Mouse (Mus musculus) limb, embryonic 13.5 days (tissue): ENCODE measurements around the gene Fig4. TPM values are rescaled to one million over a fixed set of nuclear protein-coding genes. Genes with fewer than 3 reads are reported as not detected.

Source experiments
- ATAC-seq: fragments of 200-750 bp; cut with Nextera tagmentation; 2 replicates; pipeline ENCODE4 v1.8.0; 2017; ENCODE audit warnings: low read depth, moderate number of reproducible peaks, moderate TSS enrichment; ENCODE audit not compliant: low FRiP score
- H3K27ac ChIP-seq: fragments of 300-500 bp; sonication (generic); 2 replicates; pipeline ENCODE4 v1.5.1; 2015; ENCODE audit warnings: inconsistent platforms, mild to moderate bottlenecking, moderate library complexity
- H3K27me3 ChIP-seq: fragments of 300-500 bp; sonication (generic); 2 replicates; pipeline ENCODE4 v1.6.1; 2015; ENCODE audit warnings: mild to moderate bottlenecking, inconsistent platforms
- H3K36me3 ChIP-seq: fragments of 300-500 bp; sonication (generic); 2 replicates; pipeline ENCODE4 v1.6.1; 2015; ENCODE audit warnings: inconsistent platforms, mild to moderate bottlenecking, moderate library complexity
- H3K4me1 ChIP-seq: fragments of 300-500 bp; sonication (generic); 2 replicates; pipeline ENCODE4 v1.6.1; 2015; ENCODE audit warnings: inconsistent platforms
- H3K4me2 ChIP-seq: fragments of 300-500 bp; sonication (generic); replicated peaks from 2 replicates; pipeline ENCODE4 v1.6.1; 2015; ENCODE audit warnings: inconsistent platforms, mild to moderate bottlenecking, moderate library complexity
- H3K4me3 ChIP-seq: fragments of 300-500 bp; sonication (generic); 2 replicates; pipeline ENCODE4 v1.5.1; 2015; ENCODE audit warnings: moderate library complexity, mild to moderate bottlenecking, inconsistent platforms
- H3K9ac ChIP-seq: fragments of 300-500 bp; sonication (generic); 2 replicates; pipeline ENCODE4 v1.6.1; 2015; ENCODE audit warnings: mild to moderate bottlenecking, inconsistent platforms
- H3K9me3 ChIP-seq: fragments of 300-500 bp; sonication (generic); 2 replicates; pipeline ENCODE4 v1.6.1; 2016; ENCODE audit warnings: inconsistent platforms
- WGBS: fragments of 180-500 bp; shearing (Covaris S2); methylation state at CpG from one replicate; pipeline ENCODE4 v1.1.7; 2015; 5-methylcytosine and 5-hydroxymethylcytosine counted together
- polyA plus RNA-seq: library from polyadenylated mRNA; unstranded; fragments of >200 nt; fragmentation: Nextera tagmentation; extraction: Ambion mirVana; gene quantifications from 2 replicates; pipeline ENCODE4 v1.2.1, GENCODE M21; 2015

Gene Fig4
- polyA plus RNA-seq, 1 experiment from 2014 or later = 16.0 TPM

DNA sequence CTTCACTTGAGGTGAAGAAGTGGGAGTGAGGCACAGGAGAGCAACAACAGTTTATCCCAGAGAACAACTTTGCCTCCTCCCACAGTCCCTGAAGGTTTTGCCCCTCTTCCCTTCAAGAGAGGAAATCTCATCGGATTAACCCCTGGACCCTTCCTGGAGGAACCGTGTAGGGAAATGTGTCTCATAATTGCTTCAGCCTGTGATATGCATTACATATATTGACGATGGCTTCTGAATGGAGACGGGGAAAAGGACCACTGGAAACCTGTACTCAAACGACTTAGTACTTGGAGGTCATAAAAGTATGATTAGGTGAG lies 52.4 kb downstream of the Fig4 start:
- peaks cover 15% of the 10 kb centered on the region for H3K4me1 ChIP-seq
- WGBS = 17% methylated on average over 5 of the region's 5 CpGs
- H3K27ac ChIP-seq = no peak overlapping the region
- ATAC-seq = peak; percentile 3; the same call in 1 of the 2 replicates
- peaks cover 13% of the 10 kb centered on the region for H3K36me3 ChIP-seq
- no peaks in the 10 kb centered on the region for H3K9me3 ChIP-seq
- no peak overlapping the region for H3K4me2 ChIP-seq
- no peak overlapping the region for H3K9ac ChIP-seq
- H3K27me3 ChIP-seq = no peaks in the 10 kb centered on the region
- no peak overlapping the region for H3K4me3 ChIP-seq

DNA sequence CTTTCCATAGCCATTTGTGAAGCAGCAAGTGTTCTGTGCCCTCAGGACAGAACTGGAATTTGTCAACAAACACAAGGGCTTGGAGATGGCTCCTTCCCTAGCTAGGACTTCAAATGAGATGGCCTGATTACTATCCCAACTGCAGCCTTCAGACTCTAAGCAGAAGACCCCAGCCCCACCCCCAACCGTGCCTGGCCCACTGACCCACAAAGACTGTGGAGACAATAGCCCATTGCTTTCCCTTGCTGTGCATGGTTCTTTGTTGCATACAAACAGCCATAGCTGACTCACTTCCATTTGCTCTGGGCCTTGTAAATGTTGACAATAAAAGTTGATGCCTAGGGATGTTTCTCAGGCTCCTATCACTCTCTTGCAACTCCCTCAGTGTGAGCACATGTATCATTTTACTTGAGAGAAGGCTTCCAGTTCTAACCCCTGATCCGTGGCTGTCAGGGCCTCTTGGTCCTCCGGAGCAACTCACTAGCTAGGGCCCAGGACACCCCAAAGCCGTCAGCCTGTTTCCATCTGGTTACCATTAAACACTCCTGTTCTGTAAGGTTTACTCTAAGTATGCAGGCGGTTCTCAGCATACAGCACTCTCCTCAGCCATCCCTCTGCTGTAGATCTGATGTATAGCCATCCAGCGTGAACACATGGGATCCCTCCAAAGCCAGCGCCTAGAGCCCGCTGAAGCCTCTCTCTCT lies 52.9 kb downstream of the Fig4 start:
- WGBS = 23% methylated on average over 8 of the region's 8 CpGs
- no peak overlapping the region for H3K4me3 ChIP-seq
- peaks cover 15% of the 10 kb centered on the region for H3K4me1 ChIP-seq
- peak; percentile 85 for ATAC-seq
- H3K9ac ChIP-seq = no peak overlapping the region
- H3K4me2 ChIP-seq = no peak overlapping the region
- H3K27ac ChIP-seq = peak overlapping the region; percentile 10; the same call in 1 of the 2 replicates
- H3K27me3 ChIP-seq = no peaks in the 10 kb centered on the region
- H3K36me3 ChIP-seq = peaks cover 9% of the 10 kb centered on the region
- no peaks in the 10 kb centered on the region for H3K9me3 ChIP-seq

GRCm38 (mm10) chr10:41249006-41249659 lies 53.9 kb downstream of the Fig4 start:
- Histone ChIP-seq H3K4me2 (no peak overlapping the region), H3K36me3 (peaks cover 9% of the 10 kb centered on the region), H3K9me3 (no peaks in the 10 kb centered on the region), H3K27me3 (no peaks in the 10 kb centered on the region), H3K4me3 (no peak overlapping the region), H3K4me1 (peaks cover 15% of the 10 kb centered on the region), H3K27ac (no peak overlapping the region), H3K9ac (no peak overlapping the region)
- 90% methylated on average over 8 of the region's 8 CpGs for WGBS
- no peak for ATAC-seq

DNA sequence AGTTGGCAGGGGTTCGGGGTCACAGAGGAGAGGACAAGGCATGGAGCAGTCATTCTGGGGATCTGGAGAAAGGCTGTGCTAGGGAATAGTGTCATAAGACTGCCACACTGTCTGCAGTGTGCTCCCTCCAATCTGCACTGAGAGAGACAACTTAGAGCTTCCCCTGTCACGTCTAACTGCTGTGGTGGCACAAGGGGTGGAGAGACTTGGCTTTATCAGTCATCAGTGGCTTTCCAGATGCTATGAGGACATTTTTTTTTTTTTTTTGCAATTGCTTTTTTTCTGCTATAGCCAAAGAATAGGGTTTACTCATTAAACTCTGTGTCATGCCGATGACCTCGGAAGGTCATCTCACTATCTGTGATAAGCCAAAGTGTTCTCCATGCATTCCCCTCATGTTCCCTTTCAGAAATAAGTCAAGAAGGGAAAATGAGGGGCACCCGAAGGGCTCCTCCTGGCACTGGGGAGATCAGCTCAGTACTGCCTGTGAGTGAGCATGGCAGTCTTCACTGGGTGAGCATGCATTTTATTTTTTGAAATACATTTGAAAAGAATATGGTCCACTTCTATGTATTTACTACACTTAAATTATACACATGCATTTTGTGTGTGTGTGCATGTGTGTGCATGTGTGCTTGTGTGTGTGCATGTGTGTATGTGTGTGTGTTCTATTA lies 55.1 kb downstream of the Fig4 start:
- no peak for ATAC-seq
- WGBS = 85% methylated on average over 5 of the region's 5 CpGs
- Histone ChIP-seq H3K4me1 (peaks cover 15% of the 10 kb centered on the region), H3K4me2 (no peak overlapping the region), H3K9me3 (no peaks in the 10 kb centered on the region), H3K36me3 (0 out of 2 replicates have a peak, but pooled peaks cover 5% of the 10 kb centered on the region), H3K4me3 (no peak overlapping the region), H3K27ac (no peak overlapping the region), H3K27me3 (no peaks in the 10 kb centered on the region), H3K9ac (no peak overlapping the region)

GRCm38 (mm10) chr10:41246111-41246510 lies 56.9 kb downstream of the Fig4 start:
- Histone ChIP-seq H3K4me2 (no peak overlapping the region), H3K4me1 (peaks cover 13% of the 10 kb centered on the region), H3K27ac (no peak overlapping the region), H3K9ac (no peak overlapping the region), H3K27me3 (no peaks in the 10 kb centered on the region), H3K4me3 (no peak overlapping the region), H3K9me3 (no peaks in the 10 kb centered on the region), H3K36me3 (no peaks in the 10 kb centered on the region)
- WGBS = 82% methylated on average over 5 of the region's 5 CpGs
- ATAC-seq = no peak

DNA sequence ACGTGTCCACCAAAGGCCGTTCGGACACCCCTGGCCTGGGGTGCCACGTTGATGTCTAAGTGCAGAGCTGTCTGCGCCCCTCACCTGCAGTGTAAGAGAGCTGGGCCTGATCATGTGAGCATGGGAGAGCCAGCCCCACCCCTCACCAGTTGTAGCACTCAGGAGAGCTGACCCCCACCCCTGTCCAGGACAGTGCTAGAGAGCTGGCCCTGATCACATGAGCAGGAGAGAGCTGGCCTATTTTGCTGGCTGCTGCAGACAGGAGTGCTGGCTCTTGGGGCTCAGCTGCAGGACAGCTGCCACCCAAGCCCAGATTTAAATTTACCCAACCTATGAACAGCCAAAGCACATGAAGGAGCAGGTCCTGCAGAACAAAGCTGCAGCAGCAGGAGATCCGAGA lies 57.6 kb downstream of the Fig4 start:
- no peaks in the 10 kb centered on the region for H3K27me3 ChIP-seq
- H3K4me1 ChIP-seq = peaks cover 7% of the 10 kb centered on the region
- H3K36me3 ChIP-seq = no peaks in the 10 kb centered on the region
- H3K4me2 ChIP-seq = no peak overlapping the region
- no peaks in the 10 kb centered on the region for H3K9me3 ChIP-seq
- 91% methylated on average over 6 of the region's 6 CpGs for WGBS
- H3K4me3 ChIP-seq = no peak overlapping the region
- no peak overlapping the region for H3K27ac ChIP-seq
- H3K9ac ChIP-seq = no peak overlapping the region
- ATAC-seq = no peak

GRCm38 (mm10) chr10:41245028-41245427 lies 58.0 kb downstream of the Fig4 start:
- no peaks in the 10 kb centered on the region for H3K36me3 ChIP-seq
- no peak overlapping the region for H3K9ac ChIP-seq
- H3K27me3 ChIP-seq = no peaks in the 10 kb centered on the region
- no peak overlapping the region for H3K27ac ChIP-seq
- H3K4me2 ChIP-seq = no peak overlapping the region
- no peak overlapping the region for H3K4me3 ChIP-seq
- H3K4me1 ChIP-seq = peaks cover 2% of the 10 kb centered on the region
- no peak for ATAC-seq
- 95% methylated on average over 6 of the region's 6 CpGs for WGBS
- no peaks in the 10 kb centered on the region for H3K9me3 ChIP-seq

DNA sequence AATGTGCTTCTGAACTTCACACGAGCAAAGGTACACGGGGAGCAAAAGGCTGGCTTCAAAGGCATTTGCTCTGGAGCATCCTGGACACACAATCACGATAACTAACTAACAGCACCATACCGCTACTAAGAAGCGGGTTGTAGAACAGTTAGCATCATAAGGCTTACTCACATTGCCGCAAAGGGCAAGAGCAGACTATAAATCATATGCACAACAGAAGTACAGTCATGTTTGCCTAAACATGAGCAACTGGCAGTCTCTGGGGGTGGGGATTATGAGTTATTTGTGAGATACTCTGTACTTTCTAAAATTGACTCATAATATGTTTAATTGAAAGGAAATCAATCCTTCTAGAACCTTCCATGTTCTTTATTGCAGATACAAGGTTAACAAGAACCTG lies 59.1 kb downstream of the Fig4 start:
- no peak for ATAC-seq
- Histone ChIP-seq H3K27ac (no peak overlapping the region), H3K9ac (no peak overlapping the region), H3K4me1 (no peaks in the 10 kb centered on the region), H3K4me3 (no peak overlapping the region), H3K4me2 (no peak overlapping the region), H3K9me3 (no peaks in the 10 kb centered on the region), H3K27me3 (no peaks in the 10 kb centered on the region), H3K36me3 (no peaks in the 10 kb centered on the region; the same call in 1 of the 2 replicates)
- 89% methylated on average over 6 of the region's 6 CpGs for WGBS

DNA sequence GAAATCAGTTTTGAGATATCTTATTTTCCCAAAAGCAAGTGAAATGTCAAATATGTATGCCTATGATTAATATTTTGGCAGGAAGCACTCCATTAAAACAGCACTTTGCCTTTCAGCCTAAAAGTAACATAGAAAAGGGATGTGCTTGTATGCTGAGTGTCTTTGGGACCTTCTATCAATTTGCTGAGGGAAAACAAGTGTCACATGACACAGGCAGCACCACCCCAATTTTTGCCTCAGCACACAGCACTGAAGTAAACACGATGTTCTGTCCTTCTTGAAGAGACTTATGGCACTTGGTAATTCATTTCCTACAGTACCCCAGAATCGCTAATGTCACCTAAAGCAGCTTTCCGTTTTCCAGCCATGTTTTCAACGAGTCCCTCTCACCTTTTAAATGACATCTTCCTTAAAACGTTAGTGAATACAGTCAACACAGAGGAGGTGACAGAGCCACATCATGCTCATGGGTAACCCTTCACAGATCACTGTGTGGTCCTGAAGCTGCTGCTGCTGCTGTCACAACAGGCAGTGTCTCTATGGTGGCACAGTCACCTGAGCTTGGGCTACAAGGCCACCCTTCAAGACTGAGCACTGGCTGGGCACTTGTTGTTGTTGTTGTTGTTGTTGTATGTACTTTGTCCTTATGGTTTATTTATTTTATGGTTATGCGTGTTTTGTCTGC lies 61.4 kb downstream of the Fig4 start:
- Histone ChIP-seq H3K27ac (no peak overlapping the region), H3K4me1 (no peaks in the 10 kb centered on the region), H3K27me3 (no peaks in the 10 kb centered on the region), H3K4me3 (no peak overlapping the region), H3K36me3 (no peaks in the 10 kb centered on the region; the same call in 1 of the 2 replicates), H3K4me2 (no peak overlapping the region), H3K9ac (no peak overlapping the region), H3K9me3 (no peaks in the 10 kb centered on the region)
- no peak for ATAC-seq
- 82% methylated on average over 6 of the region's 6 CpGs for WGBS

GRCm38 (mm10) chr10:41241080-41241479 lies 62.0 kb downstream of the Fig4 start:
- H3K27ac ChIP-seq = no peak overlapping the region
- no peak overlapping the region for H3K9ac ChIP-seq
- no peak overlapping the region for H3K4me2 ChIP-seq
- 62% methylated on average over 7 of the region's 7 CpGs for WGBS
- ATAC-seq = no peak
- H3K9me3 ChIP-seq = no peaks in the 10 kb centered on the region
- no peaks in the 10 kb centered on the region for H3K27me3 ChIP-seq
- H3K36me3 ChIP-seq = no peaks in the 10 kb centered on the region; the same call in 1 of the 2 replicates
- no peaks in the 10 kb centered on the region for H3K4me1 ChIP-seq
- no peak overlapping the region for H3K4me3 ChIP-seq

DNA sequence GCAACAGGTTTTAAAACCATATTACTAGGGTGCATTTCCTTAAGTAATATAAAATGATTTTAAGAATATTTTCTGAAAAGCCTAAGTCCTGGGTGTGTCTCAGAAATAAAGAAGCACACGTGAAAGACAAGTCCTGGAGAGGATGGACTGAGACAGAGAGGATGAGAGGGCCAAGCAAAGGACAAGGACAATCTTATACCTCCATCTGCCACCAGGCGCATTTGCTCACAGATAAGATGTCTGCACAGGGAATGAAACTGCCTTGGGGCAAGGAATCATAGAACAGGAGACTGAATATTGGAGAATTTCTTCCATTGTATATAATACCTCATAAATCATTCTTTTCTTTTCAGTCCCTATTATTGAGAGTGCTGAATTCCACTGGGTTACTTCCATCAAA lies 67.0 kb downstream of the Fig4 start:
- H3K9me3 ChIP-seq = no peaks in the 10 kb centered on the region
- no peak overlapping the region for H3K4me3 ChIP-seq
- no peaks in the 10 kb centered on the region for H3K27me3 ChIP-seq
- no peak overlapping the region for H3K27ac ChIP-seq
- no peaks in the 10 kb centered on the region for H3K4me1 ChIP-seq
- H3K4me2 ChIP-seq = no peak overlapping the region
- no peaks in the 10 kb centered on the region; the same call in 1 of the 2 replicates for H3K36me3 ChIP-seq
- ATAC-seq = no peak
- 91% methylated on average over 2 of the region's 2 CpGs for WGBS
- H3K9ac ChIP-seq = no peak overlapping the region

- Histone ChIP-seq H3K4me1 (no peaks in the 10 kb centered on the region), H3K4me3 (no peak overlapping the region), H3K27me3 (no peaks in the 10 kb centered on the region), H3K9me3 (no peaks in the 10 kb centered on the region), H3K4me2 (no peak overlapping the region), H3K9ac (no peak overlapping the region), H3K36me3 (no peaks in the 10 kb centered on the region; the same call in 1 of the 2 replicates), H3K27ac (no peak overlapping the region)
- WGBS = 78% methylated on average over 3 of the region's 3 CpGs
- ATAC-seq = no peak
Observed at GRCm38 (mm10) chr10:41235584-41235983, 67.5 kb downstream of the Fig4 start.
